Mouse (Mus musculus) ZHBTc4 (cell line): Measurements from ENCODE around the gene Rdh19.
A peak's percentile ranks its signal among the peaks of the same experiment; 100 is the strongest.

ENCODE experiments used
- DNase-seq: peaks from one replicate; pipeline ENCODE4 v3.0.0-alpha.2; 2011; ENCODE audit warnings: low read depth, low spot score

Rdh19 gene

DNA sequence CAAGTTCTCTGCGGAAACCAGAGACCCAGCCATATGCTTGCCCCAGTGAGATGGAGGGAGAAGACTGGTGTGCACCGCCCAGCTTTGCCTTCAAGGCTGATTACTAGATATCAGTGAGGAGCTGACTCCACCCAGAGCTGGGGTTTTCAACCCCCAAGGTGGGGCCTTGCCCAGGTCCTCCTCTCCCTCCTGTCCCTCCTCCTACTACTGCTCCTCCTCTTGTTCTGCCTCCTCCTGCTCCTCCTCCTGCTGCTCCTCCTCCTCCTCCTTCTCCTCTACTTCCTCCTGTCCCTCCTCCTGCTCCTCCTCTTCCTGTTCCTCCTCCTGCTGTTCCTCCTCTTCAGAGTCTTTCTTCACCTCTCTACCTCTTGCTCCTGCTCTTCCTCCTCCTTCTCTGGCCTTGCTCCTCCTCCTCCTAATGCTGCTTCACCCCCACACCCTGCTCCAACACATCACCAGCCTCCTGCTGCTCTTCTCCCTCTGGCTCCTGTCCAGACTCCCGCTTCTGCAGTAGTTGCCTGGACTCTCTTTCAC lies 29.5 kb downstream of the Rdh19 start:
- DNase-seq, result peak; percentile 87

DNA sequence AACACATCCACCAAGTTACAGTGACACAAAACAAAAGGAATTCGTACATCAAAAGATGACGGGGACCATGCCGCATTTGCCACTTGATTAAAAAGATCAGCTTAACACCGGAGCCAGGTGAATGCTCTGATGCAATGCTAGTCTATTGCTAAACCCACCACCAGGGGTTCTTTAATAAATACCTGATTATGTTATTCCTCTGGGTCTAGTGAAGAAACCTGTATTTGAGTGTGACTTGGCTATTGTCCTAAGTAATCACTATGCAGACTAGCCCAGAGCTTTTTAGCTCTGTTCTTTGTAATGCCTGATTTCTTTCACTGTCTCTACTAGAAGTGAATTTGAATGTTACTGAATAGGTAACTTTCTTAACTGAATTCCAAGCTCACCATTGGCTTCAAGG lies 31.3 kb downstream of the Rdh19 start:
- DNase-seq, result peak; percentile 53

DNA sequence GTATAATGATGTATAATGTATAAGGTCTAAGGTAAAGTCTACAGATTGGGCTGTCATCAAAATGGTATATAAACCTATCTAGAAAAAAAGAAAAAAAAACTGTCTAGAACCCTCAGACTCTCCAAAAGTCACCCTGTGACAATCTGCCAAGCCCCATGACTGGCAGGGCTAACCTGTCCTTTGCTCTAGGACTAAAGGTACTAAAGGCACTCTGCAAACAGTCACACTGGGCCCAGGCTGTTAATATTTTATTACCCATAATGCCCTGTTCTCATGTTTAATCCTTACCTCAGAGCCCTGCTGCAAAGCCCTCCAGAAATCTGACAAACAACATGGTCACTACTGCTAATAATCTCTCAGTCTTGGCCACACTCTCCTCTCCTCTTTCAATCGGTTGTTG lies 36.8 kb downstream of the Rdh19 start:
- no peak for DNase-seq

DNA sequence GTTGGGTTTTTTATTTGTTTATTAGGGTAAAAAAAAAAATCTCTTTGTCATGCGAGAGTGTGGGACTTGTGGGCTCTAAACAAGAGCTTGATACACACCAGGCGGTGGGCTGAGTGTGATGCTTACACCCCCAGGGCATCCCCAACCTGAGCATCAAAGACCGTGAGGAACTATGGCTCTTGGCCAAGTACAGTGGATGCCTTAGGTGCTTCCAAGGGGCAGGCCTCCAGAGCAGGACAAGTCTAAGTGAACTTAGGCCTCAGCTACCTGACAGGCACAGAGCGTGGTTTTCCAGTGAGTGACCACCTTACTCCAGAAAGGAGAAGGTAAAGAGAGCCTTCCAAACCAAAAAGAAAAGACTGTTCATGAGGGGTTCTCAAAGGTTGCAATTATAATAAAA lies 37.2 kb downstream of the Rdh19 start:
- DNase-seq, result no peak

DNA sequence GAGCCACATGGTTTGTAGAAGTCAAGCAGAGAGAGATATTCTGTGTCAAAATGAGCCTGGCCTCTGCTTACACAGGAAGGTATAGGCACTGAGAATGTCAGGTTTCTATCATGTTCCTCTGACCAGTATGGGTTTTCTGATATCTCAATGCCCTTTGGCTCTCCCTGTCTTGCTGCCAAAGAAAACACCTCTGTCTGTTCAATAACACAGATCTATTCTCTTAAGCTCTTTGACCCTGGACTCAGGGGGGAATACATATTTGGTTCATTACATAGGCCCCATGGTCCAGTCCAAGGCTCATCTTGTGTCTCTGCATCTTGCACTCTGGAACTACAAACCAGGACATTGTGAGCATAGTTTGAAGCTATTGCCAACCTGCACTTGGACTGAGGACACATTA lies 38.9 kb downstream of the Rdh19 start, which contains the start of gene Rdh7:
Rdh7 (minus strand) TSS at position 213 of the 400 bp plus-strand sequence.
- DNase-seq, result no peak

DNA sequence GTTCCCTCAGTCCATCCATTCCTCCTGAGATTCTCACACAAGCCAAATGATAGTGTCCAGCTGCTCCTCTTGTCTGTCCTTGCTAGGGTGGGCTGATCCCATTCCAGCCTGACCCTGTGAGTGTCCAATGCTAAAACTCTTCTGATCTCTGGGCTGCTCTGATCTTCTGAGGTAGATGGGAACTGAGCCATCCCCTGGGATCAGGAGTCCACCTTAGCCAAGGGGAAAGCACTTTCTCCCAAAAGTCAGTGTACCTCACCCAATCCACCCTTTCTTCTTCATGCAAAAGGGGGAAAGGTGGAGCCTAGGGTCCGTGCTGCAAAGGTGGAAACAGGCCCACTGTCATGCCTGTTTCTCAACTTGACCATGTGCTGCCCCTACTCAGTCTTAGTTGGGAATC lies 41.8 kb downstream of the Rdh19 start:
- no peak for DNase-seq

DNA sequence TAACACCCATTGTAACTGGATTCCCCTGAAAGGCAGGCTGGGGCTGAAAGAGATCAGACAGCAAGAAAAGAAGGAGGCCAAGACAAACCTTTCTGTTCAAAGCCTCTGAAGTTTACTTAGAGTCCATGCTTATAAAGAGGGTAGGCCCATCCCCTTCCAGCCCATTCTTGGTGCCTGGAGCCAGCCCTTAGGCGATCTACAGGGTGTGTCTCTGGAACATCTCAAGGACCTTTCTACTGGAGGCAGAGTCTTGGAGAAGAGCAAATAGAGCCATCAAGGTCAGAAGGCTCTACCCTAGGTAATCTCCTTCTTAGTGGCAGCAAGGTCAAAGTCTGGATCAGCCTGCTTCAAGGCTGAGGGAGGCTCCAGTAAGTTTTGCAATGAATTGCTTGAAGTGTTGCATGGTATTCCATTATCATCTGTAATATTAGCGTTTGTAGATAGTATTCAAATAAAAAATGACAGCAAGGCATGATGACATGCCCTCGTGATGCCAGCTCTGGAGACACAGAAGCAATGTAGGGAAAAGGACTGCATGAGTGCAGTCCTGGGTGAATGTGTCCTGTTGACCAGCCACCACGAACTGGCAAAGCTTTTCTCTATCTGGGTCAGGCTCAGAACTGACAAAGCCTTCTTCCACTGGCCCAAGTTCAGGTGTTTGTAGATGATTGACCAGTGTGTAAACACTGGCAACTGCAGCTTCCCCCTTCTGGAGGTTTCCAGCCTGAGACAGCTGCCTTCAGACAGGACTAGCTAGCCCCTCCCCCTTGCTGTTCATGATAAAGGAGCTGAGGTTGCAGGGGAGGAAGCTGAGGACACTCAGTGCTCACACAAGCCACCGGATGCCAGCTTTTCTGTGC lies 43.7 kb downstream of the Rdh19 start:
- DNase-seq, result peak; percentile 96

DNA sequence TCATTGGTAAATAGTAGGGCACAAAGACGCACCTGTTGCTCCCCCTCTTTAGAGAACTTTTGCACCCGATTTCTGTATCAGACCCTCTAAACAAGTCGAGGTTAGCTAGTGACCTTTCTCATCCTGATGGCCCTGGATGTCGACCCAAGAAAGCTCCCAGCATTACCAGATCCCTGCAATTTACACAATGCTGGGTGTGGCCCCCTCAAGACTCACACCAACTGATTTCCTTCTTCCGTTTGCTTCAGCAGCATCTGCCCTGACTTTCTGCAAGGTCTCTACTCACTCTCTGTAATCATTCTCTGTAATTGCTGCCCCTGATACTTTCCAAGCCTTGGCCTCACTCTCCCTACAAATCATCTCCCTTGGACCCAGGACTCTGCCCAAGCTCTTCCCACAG lies 47.0 kb downstream of the Rdh19 start:
- DNase-seq, result peak; percentile 50

DNA sequence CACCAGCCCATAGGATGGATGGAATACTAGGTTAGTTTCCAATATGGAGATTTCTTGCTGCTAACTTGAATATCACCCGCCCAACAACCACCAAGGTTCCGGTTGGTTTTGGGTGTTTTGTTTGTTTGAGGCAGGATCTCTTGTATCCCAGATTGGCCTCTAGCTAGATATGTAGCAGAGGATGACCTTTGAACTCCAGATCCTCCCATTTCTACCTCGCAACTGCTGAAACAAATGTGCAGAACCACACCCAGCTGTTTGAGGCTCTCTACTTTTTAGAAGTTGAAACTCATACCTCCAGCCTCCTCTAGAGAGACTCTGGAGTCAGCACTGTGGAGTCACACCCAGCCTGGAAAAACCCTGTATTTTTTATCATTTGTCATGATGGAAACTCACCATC lies 47.8 kb downstream of the Rdh19 start:
- DNase-seq, result peak; percentile 67

DNA sequence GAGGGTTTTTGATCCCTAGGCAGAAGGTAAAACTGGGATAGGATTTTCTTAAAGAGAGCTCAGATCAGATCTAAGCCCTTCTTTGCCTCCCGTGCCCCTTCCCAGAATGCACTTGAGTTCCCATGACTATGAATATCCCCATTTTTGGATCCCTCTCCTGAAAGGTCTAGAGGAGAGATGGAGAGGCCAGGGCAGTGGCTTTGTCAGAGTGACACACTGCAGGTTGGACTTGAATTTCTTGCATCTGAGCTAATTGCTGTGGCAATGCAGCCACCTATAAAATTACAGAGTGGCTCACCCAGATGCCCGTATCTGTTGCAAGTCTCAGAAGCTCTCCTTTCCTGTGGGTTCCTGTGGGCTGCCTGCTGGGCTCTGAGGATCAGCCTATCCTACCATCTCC lies 48.5 kb downstream of the Rdh19 start, which contains the start of gene Sdr9c7:
Sdr9c7 (plus strand) TSS at position 301 of the 400 bp plus-strand sequence.
- DNase-seq, result no peak

DNA sequence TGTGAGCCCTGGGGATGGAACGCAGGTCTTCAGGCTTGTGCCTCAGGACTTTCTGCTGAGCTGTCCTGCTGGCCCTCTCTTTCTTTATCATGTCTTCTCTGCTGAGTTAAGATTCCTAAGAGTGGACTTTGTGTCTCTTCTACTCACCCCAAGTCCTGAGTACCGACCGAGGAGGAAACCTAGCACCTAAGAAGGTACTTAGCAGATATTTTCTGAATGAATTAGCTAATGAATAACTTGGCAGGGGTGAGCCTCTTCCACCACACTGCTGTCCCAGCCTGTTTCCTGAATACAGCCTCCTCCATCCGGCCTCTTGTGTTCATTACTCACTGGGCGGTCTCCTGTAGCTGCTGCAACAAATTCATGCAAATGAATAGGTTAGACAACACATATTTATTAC lies 50.1 kb downstream of the Rdh19 start:
- no peak for DNase-seq

DNA sequence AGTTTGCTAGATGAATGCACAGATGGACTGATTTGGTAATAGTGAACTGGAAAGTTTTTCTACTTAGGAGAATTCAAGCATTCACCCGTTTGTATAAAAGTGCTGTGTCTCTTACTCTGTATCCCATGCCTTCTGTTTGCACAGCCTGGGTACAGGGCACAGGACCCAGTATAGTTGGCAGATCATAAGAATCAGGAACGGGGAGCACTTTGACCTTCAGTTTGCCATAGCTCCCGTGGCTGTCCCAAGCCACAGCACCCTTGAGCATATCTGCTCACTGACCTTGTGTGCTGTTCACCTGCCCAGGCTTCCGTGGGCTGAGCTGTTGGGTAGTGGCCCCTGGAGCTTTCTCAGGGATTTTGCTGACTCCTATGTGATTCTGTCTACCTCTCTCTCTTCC lies 52.0 kb downstream of the Rdh19 start:
- DNase-seq, result no peak

DNA sequence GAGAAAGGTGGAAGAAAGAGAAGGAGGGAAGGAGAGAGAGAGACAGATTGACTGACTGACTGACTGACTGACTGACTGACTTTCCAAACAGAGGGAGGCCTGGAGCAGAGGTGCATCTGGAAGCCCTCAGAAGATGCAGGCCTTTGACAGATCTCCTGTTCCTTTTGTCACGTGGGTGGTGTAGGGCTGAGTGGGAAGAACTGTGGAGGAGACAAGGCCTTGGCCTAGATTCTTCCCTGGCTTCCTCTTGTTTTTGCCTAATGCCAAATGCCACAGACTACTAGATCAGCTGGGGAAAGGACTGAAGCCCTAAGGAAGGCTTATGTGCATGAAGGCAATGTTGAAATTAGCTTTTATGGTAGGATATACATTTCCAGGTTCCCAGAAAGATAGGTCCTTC lies 53.4 kb downstream of the Rdh19 start:
- no peak for DNase-seq

DNA sequence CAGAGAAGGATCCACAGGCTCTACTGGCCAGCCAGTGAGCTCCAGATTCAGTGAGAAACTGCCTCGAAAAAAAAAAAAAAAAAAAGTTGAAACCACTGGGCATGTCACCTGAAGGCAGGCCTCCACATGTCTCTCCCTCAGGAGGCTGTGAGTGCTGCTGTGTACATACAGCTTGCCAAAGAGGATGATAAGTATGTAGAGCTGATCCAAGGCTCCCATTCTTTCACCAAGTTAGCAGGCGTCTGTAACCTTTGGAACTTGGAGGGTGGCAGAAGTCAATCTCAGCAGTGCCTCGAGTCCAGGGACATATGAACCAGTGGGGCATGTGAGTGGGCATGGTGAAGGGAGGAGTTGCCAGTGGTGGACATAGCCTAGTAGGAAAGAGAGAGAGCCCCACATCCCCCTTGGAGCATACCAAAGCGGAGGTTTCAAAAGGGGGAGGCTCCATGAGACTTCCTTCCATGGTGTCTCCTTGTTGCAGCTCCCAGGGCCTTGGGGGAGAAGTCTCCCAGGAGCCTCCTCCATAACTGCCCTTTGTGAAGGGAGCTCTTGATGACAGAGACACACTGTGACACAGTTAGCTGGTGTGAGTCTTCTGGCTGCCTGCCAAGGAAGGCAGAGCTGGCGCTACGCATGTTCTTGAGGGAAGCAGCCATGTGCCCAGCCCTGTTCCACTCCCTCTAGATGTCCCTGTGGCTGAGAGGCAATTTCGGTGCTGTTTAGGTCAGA lies 55.2 kb downstream of the Rdh19 start:
- DNase-seq, result peak; percentile 56

DNA sequence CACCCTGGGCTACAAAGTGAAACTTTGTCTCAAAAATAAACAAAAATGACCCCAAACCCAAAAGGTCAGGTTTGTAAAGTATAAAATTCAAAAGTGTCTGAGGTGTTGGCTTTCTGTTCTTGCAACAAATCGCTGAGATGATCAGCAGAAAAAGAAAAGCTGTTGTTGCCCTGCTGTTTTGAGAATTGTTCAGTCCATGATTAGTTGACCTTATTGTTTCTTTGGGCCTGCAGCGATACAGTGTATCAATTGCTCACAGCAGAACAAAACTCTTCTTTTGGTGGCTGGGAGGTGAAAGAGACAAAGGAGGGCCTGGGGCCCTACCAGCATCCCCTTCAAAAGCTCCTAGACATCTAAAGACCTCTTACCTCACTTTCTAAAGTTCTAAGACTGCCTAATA lies 56.4 kb downstream of the Rdh19 start:
- peak; percentile 36 for DNase-seq

DNA sequence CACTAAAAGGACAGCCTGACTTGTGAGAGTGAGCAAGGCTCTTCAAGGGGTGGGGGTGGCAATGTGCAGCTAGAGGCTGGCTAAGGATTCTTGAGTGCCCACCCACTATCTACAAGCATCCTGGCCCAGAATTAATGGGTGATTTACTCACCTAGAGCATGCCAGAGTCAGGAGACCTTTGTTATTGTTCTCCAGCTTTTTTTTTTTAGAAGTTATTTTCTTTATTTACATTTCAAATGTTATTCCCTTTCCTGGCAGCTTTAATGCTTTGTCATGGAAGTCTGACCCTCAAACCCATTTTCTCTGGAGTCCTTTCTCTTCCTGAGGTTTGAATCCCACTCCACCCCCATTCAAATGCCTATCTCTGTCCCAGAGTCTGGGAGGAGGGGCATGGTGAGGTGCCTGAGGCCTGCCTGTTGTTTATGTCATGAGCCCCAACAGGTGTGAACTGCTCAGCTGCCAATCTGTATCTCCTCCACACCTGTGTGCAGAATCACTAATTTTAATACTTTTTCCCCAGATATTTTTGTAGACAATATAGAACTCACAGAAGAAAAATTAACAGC lies 57.7 kb downstream of the Rdh19 start:
- DNase-seq, result peak; percentile 95
